Mouse (Mus musculus) heart, adult 9 months (tissue): ENCODE results near the gene Ckap5.
"Not testable (repeated sequence)": the region's sequence is repeated elsewhere in the genome, so short reads cannot be mapped to it uniquely, and the experiment has no call there.

Experiments used
- DNase-seq, 2 experiments: peaks; one replicate each; pipeline ENCODE4 v3.0.0; 2022; ENCODE audit warnings: low spot score in 2 of 2

Gene Ckap5

GRCm38 (mm10) chr2:91526294-91527146 lies at the start of gene Ckap5:
Gene Ckap5 (plus strand): TSS chr2:91526762.
- peak; percentile 92 to 94 for DNase-seq

- no peak for DNase-seq
These were observed 49.7 kb upstream of the Ckap5 start for GRCm38 (mm10) chr2:91476841-91477240.

GRCm38 (mm10) chr2:91480399-91480801 lies 46.2 kb upstream of the Ckap5 start:
- DNase-seq = no peak

- peak; percentile 49 to 70 for DNase-seq
These were observed 45.6 kb upstream of the Ckap5 start for GRCm38 (mm10) chr2:91480805-91481514.

GRCm38 (mm10) chr2:91484698-91485097 lies 41.9 kb upstream of the Ckap5 start:
- DNase-seq = no peak

GRCm38 (mm10) chr2:91485256-91485655 lies 41.3 kb upstream of the Ckap5 start:
- no peak for DNase-seq

- not testable (repeated sequence) for DNase-seq
These were observed 39.3 kb upstream of the Ckap5 start for GRCm38 (mm10) chr2:91487295-91487694.

- DNase-seq = no peak
These were observed 34.4 kb upstream of the Ckap5 start for GRCm38 (mm10) chr2:91492071-91492635.

- no peak for DNase-seq
These were observed 32.6 kb upstream of the Ckap5 start for GRCm38 (mm10) chr2:91493981-91494380.

- DNase-seq = no peak
These were observed 28.4 kb upstream of the Ckap5 start for GRCm38 (mm10) chr2:91498093-91498719.

- no peak for DNase-seq
These were observed 18.5 kb upstream of the Ckap5 start for GRCm38 (mm10) chr2:91508076-91508475.

- peak; percentile 22 for DNase-seq
These were observed 9.4 kb upstream of the Ckap5 start for GRCm38 (mm10) chr2:91517186-91517585.

- no peak for DNase-seq
These were observed 555 bp downstream of the Ckap5 start for GRCm38 (mm10) chr2:91527147-91527486.

GRCm38 (mm10) chr2:91537588-91538205 lies 11.1 kb downstream of the Ckap5 start:
- DNase-seq = peak; percentile 91 to 92

- no peak for DNase-seq
These were observed 41.6 kb downstream of the Ckap5 start for GRCm38 (mm10) chr2:91568125-91568524.

GRCm38 (mm10) chr2:91580894-91581293 lies 54.3 kb downstream of the Ckap5 start:
- DNase-seq = no peak

GRCm38 (mm10) chr2:91586242-91586641 lies 59.7 kb downstream of the Ckap5 start:
- no peak for DNase-seq

- no peak for DNase-seq
These were observed 73.9 kb downstream of the Ckap5 start for GRCm38 (mm10) chr2:91600475-91600874.

- DNase-seq = no peak
These were observed 75.8 kb downstream of the Ckap5 start for GRCm38 (mm10) chr2:91602389-91602788.

- not testable (repeated sequence) for DNase-seq
These were observed 82.8 kb downstream of the Ckap5 start for GRCm38 (mm10) chr2:91609370-91609769.

GRCm38 (mm10) chr2:91622356-91622755 lies 95.8 kb downstream of the Ckap5 start:
- no peak for DNase-seq

- DNase-seq = not testable (repeated sequence)
These were observed 96.8 kb downstream of the Ckap5 start for GRCm38 (mm10) chr2:91623366-91623765.
